Mouse (Mus musculus): Measurements from ENCODE around the gene Cpm.
A peak's percentile ranks its signal among the peaks of the same experiment; 100 is the strongest.
"Not testable (repeated sequence)": the region's sequence is repeated elsewhere in the genome, so short reads cannot be mapped to it uniquely, and the experiment has no call there.

Gene Cpm

GRCm38 (mm10) chr10:117629169-117629971 is at the start of gene Cpm:
TSS of gene Cpm (plus strand) at chr10:117629500.
- peak; percentile 21 to 64 for DNase-seq (ENCODE audit: low spot score in 2 of 2)

GRCm38 (mm10) chr10:117579771-117580284 is 49.5 kb upstream of the Cpm start:
- no peak for DNase-seq (ENCODE audit: low spot score in 2 of 2)

- no peak for DNase-seq (ENCODE audit: low spot score in 2 of 2)
Measured at GRCm38 (mm10) chr10:117580405-117580804, 48.9 kb upstream of the Cpm start.

- DNase-seq (ENCODE audit: low spot score in 2 of 2), result no peak
Measured at GRCm38 (mm10) chr10:117581007-117581752, 48.1 kb upstream of the Cpm start.

- no peak for DNase-seq (ENCODE audit: low spot score in 2 of 2)
Measured at GRCm38 (mm10) chr10:117581753-117582062, 47.6 kb upstream of the Cpm start.

GRCm38 (mm10) chr10:117583155-117584061 is 45.9 kb upstream of the Cpm start:
- no peak for DNase-seq (ENCODE audit: low spot score in 2 of 2)

GRCm38 (mm10) chr10:117584102-117584501 is 45.2 kb upstream of the Cpm start:
- DNase-seq (ENCODE audit: low spot score in 2 of 2), result no peak

- DNase-seq (ENCODE audit: low spot score in 2 of 2), result no peak
Measured at GRCm38 (mm10) chr10:117584566-117585515, 44.5 kb upstream of the Cpm start.

- DNase-seq (ENCODE audit: low spot score in 2 of 2), result no peak
Measured at GRCm38 (mm10) chr10:117585600-117586299, 43.5 kb upstream of the Cpm start.

- no peak for DNase-seq (ENCODE audit: low spot score in 2 of 2)
Measured at GRCm38 (mm10) chr10:117586859-117587258, 42.4 kb upstream of the Cpm start.

GRCm38 (mm10) chr10:117587335-117587734 is 42.0 kb upstream of the Cpm start:
- DNase-seq (ENCODE audit: low spot score in 2 of 2), result no peak

- DNase-seq (ENCODE audit: low spot score in 2 of 2), result not testable (repeated sequence)
Measured at GRCm38 (mm10) chr10:117588416-117589143, 40.7 kb upstream of the Cpm start.

GRCm38 (mm10) chr10:117589144-117589940 is 40.0 kb upstream of the Cpm start:
- DNase-seq (ENCODE audit: low spot score in 2 of 2), result no peak

- no peak for DNase-seq (ENCODE audit: low spot score in 2 of 2)
Measured at GRCm38 (mm10) chr10:117590331-117591301, 38.7 kb upstream of the Cpm start.

GRCm38 (mm10) chr10:117591766-117592165 is 37.5 kb upstream of the Cpm start:
- DNase-seq (ENCODE audit: low spot score in 2 of 2), result no peak

GRCm38 (mm10) chr10:117592306-117593040 is 36.8 kb upstream of the Cpm start:
- no peak for DNase-seq (ENCODE audit: low spot score in 2 of 2)

All from natural killer cell, adult 2 months (primary cell).